Mouse (Mus musculus) G1E (cell line): ENCODE results near the gene Igfbp3. TPM values are rescaled to one million over a fixed set of nuclear protein-coding genes. Genes with fewer than 3 reads are reported as not detected.

Experiments
- ATAC-seq: 2 replicates; pipeline ENCODE4 v1.8.0; 2016; ENCODE audit warnings: mild to moderate bottlenecking; ENCODE audit not compliant: insufficient number of reproducible peaks, poor library complexity, low FRiP score, severe bottlenecking; ENCODE audit errors: extremely low read depth
- DNase-seq: peaks from one replicate; pipeline ENCODE4 v3.0.0; 2012; ENCODE audit warnings: low spot score
- H3K27me3 ChIP-seq: 2 replicates; pipeline ENCODE4 v1.6.1; 2012; ENCODE audit warnings: mild to moderate bottlenecking, low read length, inconsistent platforms; ENCODE audit not compliant: insufficient read depth
- H3K36me3 ChIP-seq: replicated peaks from 2 replicates; pipeline ENCODE3; 2012; ENCODE audit warnings: mild to moderate bottlenecking, inconsistent platforms
- H3K4me1 ChIP-seq: 2 replicates; pipeline ENCODE4 v1.6.1; 2012; ENCODE audit warnings: low read depth, low read length, inconsistent platforms, mixed read lengths; ENCODE audit not compliant: insufficient read depth
- H3K4me3 ChIP-seq: 2 replicates; pipeline ENCODE4 v1.5.1; 2012; ENCODE audit warnings: low read depth, mild to moderate bottlenecking, inconsistent platforms, low read length, moderate library complexity, mixed read lengths
- H3K9me3 ChIP-seq: replicated peaks from 2 replicates; pipeline ENCODE4 v1.6.1; 2012; ENCODE audit warnings: inconsistent platforms
- CTCF ChIP-seq: IDR thresholded peaks from 2 replicates; pipeline ENCODE4 v1.5.1; 2012; ENCODE audit warnings: low read depth, low read length, inconsistent platforms, mixed read lengths
- GATA1 ChIP-seq: IDR thresholded peaks from 2 replicates; pipeline ENCODE4 v1.6.1; 2012; ENCODE audit warnings: borderline replicate concordance, low read length, inconsistent platforms, mixed read lengths
- GATA2 ChIP-seq: IDR thresholded peaks from 2 replicates; pipeline ENCODE4 v1.6.1; 2012; ENCODE audit warnings: low read depth, low read length, inconsistent platforms, borderline replicate concordance
- POLR2AphosphoS5 ChIP-seq: IDR thresholded peaks from 2 replicates; pipeline ENCODE4 v1.6.1; 2012; ENCODE audit warnings: low read depth, low read length, inconsistent platforms; ENCODE audit not compliant: insufficient replicate concordance
- TAL1 ChIP-seq: conservative IDR thresholded peaks from 2 replicates; pipeline ENCODE4 v1.6.1; 2012; ENCODE audit warnings: low read depth, low read length, inconsistent platforms, mixed read lengths
- polyA plus RNA-seq: library from polyadenylated mRNA; stranded (reverse); fragments of >175 nt; gene quantifications from 2 replicates; pipeline ENCODE4 v1.2.3, GENCODE M21; 2012
- total RNA-seq, 2 experiments: library from RNA; stranded (forward) in 1 of 2; stranded (reverse) in 1 of 2; fragments of 200-1000 nt in 1 of 2; fragments of >200 nt in 1 of 2; fragmentation: Nextera tagmentation in 1 of 2; gene quantifications; 2 replicates each; pipeline ENCODE4 v1.2.3; 2014 to 2017

Igfbp3 gene
- total and polyA plus RNA-seq, 3 experiments = 0.16 TPM; not detected in 2

GRCm38 (mm10) chr11:7200393-7200783 is 13.3 kb downstream of the Igfbp3 start:
- Histone ChIP-seq H3K4me1 (no peaks in the 10 kb centered on the region), H3K4me3 (no peak overlapping the region), H3K27me3 (0 out of 2 replicates have a peak, but pooled peaks cover 2% of the 10 kb centered on the region), H3K36me3 (no peaks in the 10 kb centered on the region), H3K9me3 (peaks cover 27% of the 10 kb centered on the region)
- no peak for TF ChIP-seq CTCF
- DNase-seq = no peak
- no peak for ATAC-seq

DNA sequence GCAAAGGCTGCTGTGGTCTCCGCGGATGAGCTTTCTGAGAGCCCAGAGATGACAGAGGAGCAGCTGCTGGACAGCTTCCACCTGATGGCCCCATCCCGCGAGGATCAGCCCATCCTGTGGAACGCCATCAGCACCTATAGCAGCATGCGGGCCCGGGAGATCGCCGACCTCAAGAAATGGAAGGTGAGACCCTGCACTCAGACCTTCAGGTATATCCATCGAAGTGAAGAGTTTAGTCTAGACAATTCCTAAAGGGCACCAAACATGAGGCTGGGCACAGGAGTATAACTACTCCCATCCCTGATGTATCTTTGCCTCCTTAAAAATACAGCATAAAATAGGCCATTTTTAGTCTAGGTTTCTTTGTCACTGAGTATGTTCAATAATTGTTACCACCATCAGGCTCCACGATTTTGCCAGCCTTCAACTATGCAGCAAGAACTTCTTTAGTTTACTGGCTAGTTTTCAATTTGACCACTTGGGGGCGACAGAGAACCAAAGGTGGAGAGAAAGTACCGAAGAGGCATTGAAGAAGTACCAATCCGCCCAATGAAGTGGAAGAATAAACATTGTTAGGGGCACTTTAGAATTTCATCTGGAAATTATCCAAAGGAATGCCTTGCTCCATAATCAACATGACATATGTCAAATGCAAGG is 13.9 kb downstream of the Igfbp3 start:
- H3K4me1 ChIP-seq = no peaks in the 10 kb centered on the region
- ATAC-seq (no peak), DNase-seq (no peak)

DNA sequence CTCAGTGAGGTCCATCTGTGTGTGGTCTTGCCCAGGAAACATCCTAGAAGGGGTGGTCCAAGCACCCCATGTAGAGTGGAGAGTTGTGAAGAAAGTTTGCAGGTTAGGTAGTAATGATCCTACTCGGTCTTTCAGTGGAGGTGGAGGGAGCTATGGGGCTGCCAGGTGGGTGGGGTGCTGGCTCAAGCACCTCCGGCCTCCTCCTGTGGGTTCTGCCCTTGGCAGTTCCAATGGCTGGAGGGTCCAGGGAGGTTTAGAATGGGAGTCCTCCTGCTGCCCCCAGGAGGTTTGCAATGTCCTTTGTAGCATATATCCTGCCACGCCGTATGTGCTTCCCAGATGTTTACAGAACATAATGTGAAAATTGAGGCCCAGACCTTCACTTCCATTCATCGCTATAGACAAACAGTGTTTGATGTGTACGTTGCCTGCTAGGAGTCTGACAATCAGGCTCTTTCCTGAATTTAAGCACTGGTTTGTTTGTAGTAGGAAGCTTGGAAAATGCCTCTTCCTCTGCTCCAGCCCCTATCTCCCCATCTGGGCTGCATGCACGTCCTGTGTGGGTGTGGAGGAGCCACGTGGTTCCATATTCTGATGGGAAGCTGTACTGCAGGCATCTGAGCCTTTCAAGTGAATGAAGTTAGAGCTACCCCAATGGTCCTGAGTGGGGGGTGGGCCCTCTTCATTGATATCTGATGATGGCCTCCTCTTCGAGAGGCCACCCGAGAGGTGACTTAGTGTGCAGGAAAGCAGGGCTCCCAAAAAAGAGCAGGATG is 15.1 kb downstream of the Igfbp3 start:
- TF ChIP-seq CTCF (no peak), TAL1 (no peak), GATA1 (no peak), GATA2 (no peak), POLR2AphosphoS5 (no peak)
- H3K4me3 ChIP-seq = no peak overlapping the region
- DNase-seq = no peak
- H3K4me1 ChIP-seq = no peaks in the 10 kb centered on the region
- 0 out of 2 replicates have a peak, but pooled peaks cover 2% of the 10 kb centered on the region for H3K27me3 ChIP-seq
- no peaks in the 10 kb centered on the region for H3K36me3 ChIP-seq
- peaks cover 32% of the 10 kb centered on the region for H3K9me3 ChIP-seq
- no peak for ATAC-seq

More for the DNA sequence above, 13.9 kb downstream of the Igfbp3 start:
- Histone ChIP-seq H3K4me3 (no peak overlapping the region), H3K36me3 (no peaks in the 10 kb centered on the region), H3K27me3 (0 out of 2 replicates have a peak, but pooled peaks cover 2% of the 10 kb centered on the region), H3K9me3 (peaks cover 28% of the 10 kb centered on the region)
- TF ChIP-seq POLR2AphosphoS5 = no peak
- no peak for TF ChIP-seq GATA1
- TF ChIP-seq GATA2 = no peak
- TF ChIP-seq TAL1 = no peak
- TF ChIP-seq CTCF = no peak; the same call in 1 of the 2 replicates

DNA sequence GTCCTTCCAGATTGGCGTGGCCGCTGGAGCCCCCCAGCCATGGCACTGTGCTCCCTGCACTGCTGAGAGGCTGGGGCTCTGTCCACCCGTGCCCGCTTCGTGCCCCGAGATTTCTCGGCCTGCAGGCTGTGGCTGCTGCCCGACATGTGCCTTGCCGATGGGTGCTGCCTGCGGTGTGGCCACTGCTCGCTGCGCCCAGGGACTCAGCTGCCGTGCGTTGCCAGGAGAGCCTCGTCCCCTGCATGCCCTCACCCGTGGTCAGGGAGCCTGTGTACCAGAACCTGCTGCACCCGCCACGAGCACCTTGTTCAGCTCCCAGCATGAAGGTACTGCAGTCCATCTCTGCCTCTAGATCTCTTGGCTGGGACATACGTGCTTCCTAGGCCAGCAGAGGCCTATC is 15.7 kb downstream of the Igfbp3 start:
- peaks cover 28% of the 10 kb centered on the region for H3K9me3 ChIP-seq
- no peaks in the 10 kb centered on the region for H3K36me3 ChIP-seq
- ATAC-seq = no peak
- no peak for DNase-seq
- H3K27me3 ChIP-seq = 0 out of 2 replicates have a peak, but pooled peaks cover 2% of the 10 kb centered on the region
- no peak overlapping the region for H3K4me3 ChIP-seq
- TF ChIP-seq CTCF (no peak), POLR2AphosphoS5 (no peak), GATA2 (no peak), TAL1 (no peak), GATA1 (no peak)
- no peaks in the 10 kb centered on the region for H3K4me1 ChIP-seq

GRCm38 (mm10) chr11:7197491-7197941 is 16.2 kb downstream of the Igfbp3 start, which contains the start of gene Igfbp1:
TSS of gene Igfbp1 (plus strand) at chr11:7197782.
- Histone ChIP-seq H3K36me3 (no peaks in the 10 kb centered on the region), H3K27me3 (0 out of 2 replicates have a peak, but pooled peaks cover 2% of the 10 kb centered on the region), H3K4me3 (no peak within 1 kb of the TSS), H3K9me3 (peaks cover 23% of the 10 kb centered on the region), H3K4me1 (no peaks in the 10 kb centered on the region)
- TF ChIP-seq POLR2AphosphoS5 = no peak
- no peak for TF ChIP-seq CTCF
- TF ChIP-seq TAL1 = no peak
- TF ChIP-seq GATA1 = no peak
- no peak for TF ChIP-seq GATA2
- ATAC-seq (no peak), DNase-seq (no peak)

DNA sequence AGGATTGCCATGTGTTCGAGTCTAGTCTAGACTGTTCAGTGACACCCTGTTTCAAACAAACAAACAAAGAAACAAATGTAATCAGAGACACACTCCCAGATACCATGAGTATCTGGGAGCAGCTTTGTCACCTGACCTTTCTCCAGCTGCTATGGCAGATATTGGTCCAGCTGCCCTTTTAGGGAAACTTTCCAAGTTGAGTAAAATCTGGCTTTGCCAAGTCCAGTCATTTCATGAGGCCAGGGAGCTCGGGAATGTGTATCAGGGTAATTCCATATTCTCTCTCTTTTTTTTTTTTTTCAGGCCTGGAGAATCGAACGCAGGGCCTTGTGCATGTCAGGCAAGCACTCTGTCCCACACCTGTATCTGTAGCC is 18.4 kb downstream of the Igfbp3 start:
- no peaks in the 10 kb centered on the region for H3K4me1 ChIP-seq
- H3K36me3 ChIP-seq = no peaks in the 10 kb centered on the region
- H3K27me3 ChIP-seq = no peaks in the 10 kb centered on the region
- TF ChIP-seq GATA1 (no peak), POLR2AphosphoS5 (no peak), GATA2 (no peak), TAL1 (no peak), CTCF (no peak)
- no peak overlapping the region for H3K4me3 ChIP-seq
- ATAC-seq = no peak
- H3K9me3 ChIP-seq = peaks cover 22% of the 10 kb centered on the region
- no peak for DNase-seq
